Mouse (Mus musculus) C2C12 (cell line): ENCODE measurements at regions not wholly inside any gene's neighbourhood (a gene's known extent, or its start where the extent isn't known, plus 50 kb on each side); places are given as distances from the start of the nearest gene placed in this dataset.

Source experiments
- CTCF ChIP-seq: IDR thresholded peaks from one replicate; pipeline ENCODE4 v1.5.1; 2011; ENCODE audit not compliant: control insufficient read depth, insufficient read depth, insufficient read length
- FOSL1 ChIP-seq: IDR thresholded peaks from one replicate; pipeline ENCODE4 v1.8.0; 2011; ENCODE audit warnings: mild to moderate bottlenecking, low read length; ENCODE audit not compliant: poor library complexity, insufficient read depth, severe bottlenecking
- MAX ChIP-seq: IDR thresholded peaks from one replicate; pipeline ENCODE4 v1.6.1; 2011; ENCODE audit warnings: mild to moderate bottlenecking, control low read depth
- MYOD1 ChIP-seq: IDR thresholded peaks from one replicate; pipeline ENCODE4 v1.6.1; 2011; ENCODE audit warnings: low read depth; ENCODE audit not compliant: control insufficient read depth, insufficient read length
- MYOG ChIP-seq: IDR thresholded peaks from one replicate; pipeline ENCODE4 v1.6.1; 2011; ENCODE audit not compliant: control insufficient read depth, insufficient read length; ENCODE audit errors: extremely low read depth
- USF1 ChIP-seq: IDR thresholded peaks from one replicate; pipeline ENCODE4 v1.6.1; 2011; ENCODE audit warnings: low read depth, mild to moderate bottlenecking, control low read depth, moderate library complexity

DNA sequence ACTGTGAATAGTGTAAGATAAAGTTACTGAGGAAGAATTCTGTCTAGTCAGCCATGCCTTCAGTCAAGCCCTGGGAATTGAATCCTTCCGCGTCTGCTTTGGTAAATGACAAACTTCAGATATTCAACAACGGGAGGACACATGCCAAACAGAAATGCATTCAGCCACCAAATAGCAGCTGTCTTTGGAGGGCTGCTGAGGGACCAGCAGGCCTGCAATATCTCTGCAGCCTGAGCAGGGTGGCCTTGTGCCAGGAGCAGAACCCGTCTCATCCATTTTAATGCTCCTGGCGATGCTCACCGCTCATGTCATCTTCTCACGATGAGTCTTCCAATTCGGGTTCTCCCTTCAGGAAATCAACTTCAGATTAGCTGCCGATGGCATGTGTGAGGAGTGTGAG lies 87.1 kb upstream of the Pik3r1 start:
- TF ChIP-seq CTCF (no peak), USF1 (no peak), MAX (no peak), MYOG (no peak), MYOD1 (no peak), FOSL1 (no peak)
